Mouse (Mus musculus) CH12.LX (cell line): Measurements from ENCODE around the gene Sipa1l2.

Experiments
- CTCF ChIP-seq, 2 experiments: IDR thresholded peaks in 1 of 2; conservative IDR thresholded peaks in 1 of 2; 2 replicates each; pipeline ENCODE4 v1.5.1; 2011 to 2012; ENCODE audit warnings: low read depth in 2 of 2, low read length in 2 of 2, improper control_type of control experiment in 1 of 2, inconsistent platforms in 1 of 2, mild to moderate bottlenecking in 1 of 2, moderate library complexity in 1 of 2
- EP300 ChIP-seq: IDR thresholded peaks from 2 replicates; pipeline ENCODE4 v1.6.1; 2011; ENCODE audit warnings: low read length, improper control_type of control experiment
- ETS1 ChIP-seq: conservative IDR thresholded peaks from 2 replicates; pipeline ENCODE4 v1.6.1; 2012; ENCODE audit warnings: low read depth, mild to moderate bottlenecking, inconsistent platforms, low read length, improper control_type of control experiment, moderate library complexity
- JUND ChIP-seq: conservative IDR thresholded peaks from 2 replicates; pipeline ENCODE4 v1.6.1; 2011; ENCODE audit warnings: low read depth, low read length, improper control_type of control experiment
- MYC ChIP-seq: IDR thresholded peaks from 2 replicates; pipeline ENCODE4 v1.6.1; 2011; ENCODE audit warnings: low read depth, mild to moderate bottlenecking, improper control_type of control experiment, low read length
- NELFE ChIP-seq: IDR thresholded peaks from 2 replicates; pipeline ENCODE4 v1.6.1; 2011; ENCODE audit warnings: low read depth, low read length, improper control_type of control experiment
- POLR2A ChIP-seq: IDR thresholded peaks from 2 replicates; pipeline ENCODE4 v1.6.1; 2011; ENCODE audit warnings: low read depth, mild to moderate bottlenecking, improper control_type of control experiment, low read length
- SMC3 ChIP-seq: IDR thresholded peaks from 2 replicates; pipeline ENCODE4 v1.6.1; 2011; ENCODE audit warnings: low read depth, low read length, improper control_type of control experiment
- USF1 ChIP-seq: IDR thresholded peaks from 2 replicates; pipeline ENCODE4 v1.6.1; 2014; ENCODE audit warnings: low read depth, mild to moderate bottlenecking, inconsistent platforms, low read length, improper control_type of control experiment

DNA sequence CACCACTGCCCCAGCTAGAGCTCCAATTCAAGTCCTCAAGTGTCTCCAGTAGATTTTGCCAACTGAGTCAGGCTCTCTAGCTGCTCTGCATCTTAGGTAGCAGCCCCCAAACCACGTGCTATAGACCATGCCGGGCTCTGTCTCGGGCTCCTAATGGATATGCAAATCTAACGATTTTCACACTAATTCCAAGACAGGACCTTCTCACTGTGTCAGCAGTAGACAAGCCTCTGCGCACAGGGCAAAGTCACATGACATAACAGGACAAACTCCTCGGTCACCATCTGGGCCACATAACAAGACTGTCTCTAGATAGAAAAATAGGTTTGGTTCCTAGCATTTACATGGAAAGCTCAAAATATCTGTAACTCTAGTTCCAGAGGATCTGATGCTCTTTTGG, 40.6 kb downstream of the Sipa1l2 start:
- TF ChIP-seq USF1 (no peak), MYC (no peak), EP300 (no peak), POLR2A (no peak), SMC3 (no peak), CTCF (conservative IDR thresholded peaks at IDR 0.05 in 1 of 2, IDR thresholded peaks at IDR 0.05 in 1 of 2; ENCODE audit: low read depth in 2 of 2, low read length in 2 of 2) (no peak), NELFE (no peak), JUND (no peak), ETS1 (no peak)
